ENCODE assay signal across 10 mouse cellular contexts in the genomic region with DNA sequence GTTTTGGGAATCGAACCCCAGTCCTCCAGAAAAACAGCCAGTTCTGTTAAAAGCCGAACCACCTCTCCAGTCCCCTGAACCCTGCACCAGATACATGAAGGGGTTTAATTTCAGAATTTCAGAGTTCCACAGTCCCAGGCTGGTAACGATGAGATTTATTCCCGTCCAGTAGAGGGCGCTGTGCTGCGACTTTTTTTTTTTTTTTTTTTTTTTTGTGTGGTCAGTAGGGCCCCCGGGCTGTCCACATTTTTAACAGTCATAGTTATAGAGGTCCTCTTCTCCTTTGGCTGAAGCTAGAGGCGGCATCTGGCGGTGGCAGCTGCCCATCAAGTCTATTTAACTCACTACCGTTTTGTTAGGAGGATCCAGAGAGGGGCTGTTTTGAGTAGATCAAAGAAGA. TPM values are rescaled to one million over a fixed set of nuclear protein-coding genes. Genes with fewer than 3 reads are reported as not detected.
DNase-seq lines count a peak whose midpoint lies in the region; ATAC-seq lines count a peak whose summit lies in the region.
"Had no signal": no experiment of that assay in that cellular context is flagged by ENCODE, and none has a peak within 500 bp of the region (broad histone marks: within the 10 kb centered on the region; RNA-seq: fewer than 3 reads in every experiment).

No protein-coding gene starts in this region.

- H3K9ac ChIP-seq in midbrain, embryonic 11.5 days (ENCODE audit: low read length), result no peak overlapping the region
- no peak overlapping the region for H3K9ac ChIP-seq in embryonic facial prominence, embryonic 11.5 days (replicated peaks; ENCODE audit: low read length)
- no peak overlapping the region for H3K9ac ChIP-seq in neural tube, embryonic 11.5 days (ENCODE audit: low read length)

- H3K27ac ChIP-seq in midbrain, embryonic 10.5 days (replicated peaks), result 0 out of 2 replicates have a peak overlapping the region, but pooled peaks have one; percentile 23
- H3K27ac ChIP-seq in midbrain, embryonic 11.5 days (ENCODE audit: low read depth, low read length), result no peak overlapping the region
- no peak overlapping the region for H3K27ac ChIP-seq in embryonic facial prominence, embryonic 11.5 days (replicated peaks; ENCODE audit: low read depth, low read length)
- H3K27ac ChIP-seq in neural tube, embryonic 11.5 days (ENCODE audit: low read depth, low read length), result no peak overlapping the region
- no peak overlapping the region for H3K27ac ChIP-seq in hindbrain, embryonic 10.5 days
- H3K27ac ChIP-seq: macrophage had no signal

- peaks cover 10% of the 10 kb centered on the region; the same call in 1 of the 2 replicates for H3K4me1 ChIP-seq in midbrain, embryonic 10.5 days
- H3K4me1 ChIP-seq in midbrain, embryonic 11.5 days (ENCODE audit: control insufficient read depth, insufficient read depth, low read length), result no peaks in the 10 kb centered on the region
- 0 out of 2 replicates have a peak, but pooled peaks cover 3% of the 10 kb centered on the region for H3K4me1 ChIP-seq in embryonic facial prominence, embryonic 11.5 days (ENCODE audit: control insufficient read depth, insufficient read depth, low read length)
- H3K4me1 ChIP-seq in neural tube, embryonic 11.5 days (ENCODE audit: control insufficient read depth, insufficient read depth, low read length), result no peaks in the 10 kb centered on the region
- H3K4me1 ChIP-seq in hindbrain, embryonic 10.5 days (replicated peaks), result peaks cover 8% of the 10 kb centered on the region

- no peak overlapping the region for H3K4me3 ChIP-seq in midbrain, embryonic 10.5 days
- no peak overlapping the region for H3K4me3 ChIP-seq in midbrain, embryonic 11.5 days (ENCODE audit: low read depth, low read length)
- H3K4me3 ChIP-seq in embryonic facial prominence, embryonic 11.5 days (ENCODE audit: low read depth, low read length), result no peak overlapping the region
- no peak overlapping the region for H3K4me3 ChIP-seq in neural tube, embryonic 11.5 days (ENCODE audit: low read depth, low read length)
- H3K4me3 ChIP-seq in hindbrain, embryonic 10.5 days, result no peak overlapping the region

- peak; percentile 61 for DNase-seq in embryo, embryonic 10.5 days (ENCODE audit: low spot score)
- no peak for DNase-seq in embryo, embryonic 10 days (ENCODE audit: low spot score)
- no peak for DNase-seq in midbrain, embryonic 10.5 days (ENCODE audit: low spot score)
- no peak for DNase-seq in midbrain, embryonic 11.5 days (ENCODE audit: low spot score, missing footprints)
- peak; percentile 53 for DNase-seq in embryonic facial prominence, embryonic 11.5 days (ENCODE audit: low spot score)
- peak; percentile 17 for DNase-seq in neural tube, embryonic 11.5 days (ENCODE audit: low spot score)
- DNase-seq in left cerebral cortex, postnatal 36 days (ENCODE audit: low spot score in 2 of 2), result no peak
- no peak for DNase-seq in hindbrain, embryonic 10.5 days (ENCODE audit: low spot score)

- no peaks in the 10 kb centered on the region for H3K27me3 ChIP-seq in midbrain, embryonic 10.5 days (ENCODE audit: low read depth, poor library complexity, severe bottlenecking)
- no peaks in the 10 kb centered on the region for H3K27me3 ChIP-seq in midbrain, embryonic 11.5 days (ENCODE audit: control insufficient read depth, insufficient read depth, low read length)
- no peaks in the 10 kb centered on the region for H3K27me3 ChIP-seq in embryonic facial prominence, embryonic 11.5 days (ENCODE audit: control insufficient read depth, insufficient read depth, low read length)
- H3K27me3 ChIP-seq in neural tube, embryonic 11.5 days (ENCODE audit: control insufficient read depth, insufficient read depth, low read length), result no peaks in the 10 kb centered on the region
- H3K27me3 ChIP-seq in hindbrain, embryonic 10.5 days (ENCODE audit: insufficient read depth, poor library complexity, severe bottlenecking), result no peaks in the 10 kb centered on the region

- no peak overlapping the region for H3K4me2 ChIP-seq in midbrain, embryonic 11.5 days
- no peak overlapping the region for H3K4me2 ChIP-seq in embryonic facial prominence, embryonic 11.5 days (ENCODE audit: low read depth, low read length)
- H3K4me2 ChIP-seq in neural tube, embryonic 11.5 days (ENCODE audit: low read depth), result no peak overlapping the region

- intact Hi-C loops in left cerebral cortex, postnatal 36 days (cut with DNase I), result no loop called here

- no peaks in the 10 kb centered on the region for H3K9me3 ChIP-seq in midbrain, embryonic 10.5 days (replicated peaks)
- no peaks in the 10 kb centered on the region for H3K9me3 ChIP-seq in midbrain, embryonic 11.5 days (ENCODE audit: control insufficient read depth, low read length)
- no peaks in the 10 kb centered on the region for H3K9me3 ChIP-seq in embryonic facial prominence, embryonic 11.5 days (replicated peaks; ENCODE audit: control insufficient read depth, low read length)
- H3K9me3 ChIP-seq in neural tube, embryonic 11.5 days (ENCODE audit: control insufficient read depth, low read length), result no peaks in the 10 kb centered on the region
- H3K9me3 ChIP-seq in hindbrain, embryonic 10.5 days, result no peaks in the 10 kb centered on the region

- 19% methylated on average over 10 of the region's 10 CpGs for WGBS in midbrain, embryonic 10.5 days
- 14% methylated on average over 10 of the region's 10 CpGs for WGBS in midbrain, embryonic 11.5 days
- 15% methylated on average over 10 of the region's 10 CpGs for WGBS in embryonic facial prominence, embryonic 11.5 days
- WGBS in neural tube, embryonic 11.5 days, result 12% methylated on average over 10 of the region's 10 CpGs
- WGBS in hindbrain, embryonic 10.5 days, result 19% methylated on average over 10 of the region's 10 CpGs

- no peak for ATAC-seq in midbrain, embryonic 11.5 days (ENCODE audit: low FRiP score)
- ATAC-seq in embryonic facial prominence, embryonic 11.5 days (replicated peaks; ENCODE audit: insufficient number of reproducible peaks, low FRiP score, low TSS enrichment, low read depth), result no peak
- no peak for ATAC-seq in neural tube, embryonic 11.5 days (ENCODE audit: insufficient read depth, low FRiP score, low TSS enrichment)
- ATAC-seq: activated CD4-positive, CD25-positive, alpha-beta regulatory T cell, adult 4 months had no signal

- H3K36me3 ChIP-seq in midbrain, embryonic 10.5 days, result no peaks in the 10 kb centered on the region
- no peaks in the 10 kb centered on the region for H3K36me3 ChIP-seq in midbrain, embryonic 11.5 days (ENCODE audit: control insufficient read depth, insufficient read depth, low read length)
- no peaks in the 10 kb centered on the region for H3K36me3 ChIP-seq in embryonic facial prominence, embryonic 11.5 days (replicated peaks; ENCODE audit: control insufficient read depth, insufficient read depth, low read depth, low read length)
- no peaks in the 10 kb centered on the region for H3K36me3 ChIP-seq in neural tube, embryonic 11.5 days (ENCODE audit: control insufficient read depth, insufficient read depth, low read length)
- H3K36me3 ChIP-seq in hindbrain, embryonic 10.5 days, result no peaks in the 10 kb centered on the region

RNA-seq across cellular contexts. Expression of a gene that starts 37.1 kb away (rescaled TPM):
- 3,615 and 3,770 TPM in 2 replicates for polyA plus RNA-seq in midbrain, embryonic 10.5 days (2016; fragmentation: Nextera tagmentation; extraction: Ambion mirVana)
- 4,130 and 4,246 TPM in 2 replicates for polyA plus RNA-seq in midbrain, embryonic 11.5 days (2014; fragmentation: Nextera tagmentation; extraction: Ambion mirVana)
- polyA plus RNA-seq in embryonic facial prominence, embryonic 11.5 days (2014; fragmentation: Nextera tagmentation; extraction: Ambion mirVana), result 3,707 and 3,970 TPM in 2 replicates
- 2,917 and 3,166 TPM in 2 replicates for polyA plus RNA-seq in neural tube, embryonic 11.5 days (2014; fragmentation: Nextera tagmentation; extraction: Ambion mirVana)
- total RNA-seq in left cerebral cortex, postnatal 36 days (2021), result 100 to 1,000 TPM in 1 of 2 experiments, 10 to 100 TPM in 1; 97.3 to 117 TPM
- 3,014 and 3,091 TPM in 2 replicates for polyA plus RNA-seq in hindbrain, embryonic 10.5 days (2016; fragmentation: Nextera tagmentation; extraction: Ambion mirVana)

RNA-seq across cellular contexts. Expression of a gene that starts 43.8 kb away (rescaled TPM):
- 32.4 and 34.5 TPM in 2 replicates for polyA plus RNA-seq in midbrain, embryonic 10.5 days (2016; fragmentation: Nextera tagmentation; extraction: Ambion mirVana)
- polyA plus RNA-seq in midbrain, embryonic 11.5 days (2014; fragmentation: Nextera tagmentation; extraction: Ambion mirVana), result 22.2 and 25.2 TPM in 2 replicates
- polyA plus RNA-seq in embryonic facial prominence, embryonic 11.5 days (2014; fragmentation: Nextera tagmentation; extraction: Ambion mirVana), result 34.9 and 39.1 TPM in 2 replicates
- polyA plus RNA-seq in neural tube, embryonic 11.5 days (2014; fragmentation: Nextera tagmentation; extraction: Ambion mirVana), result 30.0 and 33.5 TPM in 2 replicates
- total RNA-seq in left cerebral cortex, postnatal 36 days (2021), result 10 to 100 TPM in 1 of 2 experiments, 1 to 10 TPM in 1; 9.9 to 13.6 TPM
- polyA plus RNA-seq in hindbrain, embryonic 10.5 days (2016; fragmentation: Nextera tagmentation; extraction: Ambion mirVana), result 35.6 and 38.9 TPM in 2 replicates

Comparison
In these comparisons a context has a peak if more than half of its experiments do, and no peak if none do; other contexts are left out.
1. DNase-seq: peak in embryo, embryonic 10.5 days (single experiment), embryonic facial prominence, embryonic 11.5 days (single experiment) and neural tube, embryonic 11.5 days (single experiment); none in embryo, embryonic 10 days (single experiment), midbrain, embryonic 10.5 days (single experiment), midbrain, embryonic 11.5 days (single experiment), left cerebral cortex, postnatal 36 days (0 of 2) and hindbrain, embryonic 10.5 days (single experiment).